Mouse (Mus musculus): ENCODE results near the gene Cdh4.

- TF ChIP-seq POLR2A (IDR thresholded peaks at IDR 0.05; ENCODE audit: borderline replicate concordance, extremely low read depth, insufficient read depth, insufficient read length, poor library complexity, severe bottlenecking) (no peak), CTCF (IDR thresholded peaks at IDR 0.05; ENCODE audit: borderline replicate concordance, extremely low read depth, insufficient read depth, insufficient read length) (no peak)
Observed at GRCm38 (mm10) chr2:179762521-179763305, 320.5 kb downstream of the Cdh4 start.

All from brain, embryonic 14.5 days (tissue).